Mouse (Mus musculus) forebrain, embryonic 14.5 days (tissue): ENCODE results near the gene Atxn7l1. TPM values are rescaled to one million over a fixed set of nuclear protein-coding genes. Genes with fewer than 3 reads are reported as not detected.
A peak's percentile ranks its signal among the peaks of the same experiment; 100 is the strongest.

ENCODE experiments used
- ATAC-seq: fragments of 200-750 bp; cut with Nextera tagmentation; 2 replicates; pipeline ENCODE4 v1.8.0; 2017; ENCODE audit warnings: mild to moderate bottlenecking, moderate library complexity
- DNase-seq: peaks from one replicate; pipeline ENCODE4 v3.0.0-alpha.2; 2015; ENCODE audit warnings: low spot score
- H3K27ac ChIP-seq: fragments of 300-500 bp; sonication (generic); 2 replicates; pipeline ENCODE4 v1.5.1; 2014; ENCODE audit warnings: low read depth, mild to moderate bottlenecking, control low read depth, low read length, moderate library complexity
- H3K27me3 ChIP-seq: fragments of 300-500 bp; sonication (generic); replicated peaks from 2 replicates; pipeline ENCODE4 v1.6.1; 2014; ENCODE audit warnings: low read length, control low read depth, mixed read lengths; ENCODE audit not compliant: control insufficient read depth, insufficient read depth
- H3K36me3 ChIP-seq: fragments of 300-500 bp; sonication (generic); 2 replicates; pipeline ENCODE4 v1.6.1; 2014; ENCODE audit warnings: low read length, control low read depth; ENCODE audit not compliant: control insufficient read depth, insufficient read depth
- H3K4me1 ChIP-seq: fragments of 300-500 bp; sonication (generic); 2 replicates; pipeline ENCODE4 v1.6.1; 2014; ENCODE audit warnings: antibody characterized with exemption, low read length, control low read depth; ENCODE audit not compliant: control insufficient read depth, insufficient read depth
- H3K4me2 ChIP-seq: fragments of 300-500 bp; sonication (generic); 2 replicates; pipeline ENCODE4 v1.6.1; 2014; ENCODE audit warnings: mild to moderate bottlenecking, control low read depth, low read length
- H3K4me3 ChIP-seq: fragments of 300-500 bp; sonication (generic); 2 replicates; pipeline ENCODE4 v1.5.1; 2014; ENCODE audit warnings: low read depth, low read length, control low read depth
- H3K9ac ChIP-seq: fragments of 300-500 bp; sonication (generic); 2 replicates; pipeline ENCODE4 v1.6.1; 2014; ENCODE audit warnings: mild to moderate bottlenecking, low read length, control low read depth, moderate library complexity
- H3K9me3 ChIP-seq: fragments of 300-500 bp; sonication (generic); replicated peaks from 2 replicates; pipeline ENCODE4 v1.6.1; 2016; ENCODE audit warnings: low read length, control low read depth, mixed read lengths; ENCODE audit not compliant: control insufficient read depth
- WGBS: fragments of 180-500 bp; shearing (Covaris S2); extraction: QIAGEN DNeasy Blood & Tissue Kit; methylation state at CpG from one replicate; pipeline ENCODE4 v1.1.7; 2014; 5-methylcytosine and 5-hydroxymethylcytosine counted together
- polyA plus RNA-seq: library from polyadenylated mRNA; unstranded; fragments of >200 nt; fragmentation: Nextera tagmentation; extraction: Ambion mirVana; gene quantifications from 2 replicates; pipeline ENCODE4 v1.2.1, GENCODE M21; 2014

Atxn7l1 gene
- polyA plus RNA-seq, 1 experiment from 2014 or later: 18.1 TPM

GRCm38 (mm10) chr12:33242679-33243078 lies 95.2 kb downstream of the Atxn7l1 start:
- H3K4me3 ChIP-seq: no peak overlapping the region
- DNase-seq (no peak), ATAC-seq (no peak)
- H3K27ac ChIP-seq: no peak overlapping the region
- H3K36me3 ChIP-seq: no peaks in the 10 kb centered on the region
- 86% methylated on average over 8 of the region's 8 CpGs for WGBS
- H3K4me1 ChIP-seq: peaks cover 17% of the 10 kb centered on the region
- no peaks in the 10 kb centered on the region for H3K9me3 ChIP-seq
- H3K9ac ChIP-seq: no peak overlapping the region
- H3K4me2 ChIP-seq: no peak overlapping the region
- no peaks in the 10 kb centered on the region for H3K27me3 ChIP-seq

DNA sequence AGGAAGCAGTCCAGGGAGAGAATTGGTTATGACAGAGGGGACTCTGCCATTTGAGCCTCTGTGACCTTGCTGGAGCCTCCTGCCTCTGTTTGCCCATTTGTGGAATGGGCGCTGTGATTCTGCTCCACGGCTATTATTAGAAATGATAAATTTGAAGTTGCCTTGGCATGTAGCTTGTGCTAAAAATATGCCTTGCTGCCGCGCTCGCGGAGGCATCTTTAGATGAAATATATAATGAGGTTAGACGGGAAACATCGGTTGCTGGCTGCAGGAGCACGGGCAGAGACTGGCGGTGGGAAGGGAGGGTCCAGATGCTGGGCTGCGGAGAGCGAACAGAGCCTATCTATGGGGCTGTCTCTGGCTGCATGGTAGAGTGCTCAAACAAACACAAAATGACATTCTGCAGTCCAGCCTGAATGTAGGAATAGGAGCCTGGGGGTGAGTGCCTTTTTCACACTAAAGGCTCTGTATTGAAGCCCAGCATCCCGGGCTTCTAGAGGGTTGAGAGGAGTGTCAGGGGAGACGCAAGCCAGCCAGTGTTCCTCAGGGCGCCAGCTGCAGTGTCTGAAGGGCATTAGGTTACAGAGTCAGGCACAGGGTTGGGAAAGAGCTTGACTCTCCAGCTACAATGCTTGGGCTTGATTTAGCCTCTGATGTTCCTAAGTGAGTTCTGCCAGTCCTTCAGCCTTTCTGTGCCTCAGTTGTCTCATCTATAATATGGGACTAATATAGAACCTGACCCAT lies 96.8 kb downstream of the Atxn7l1 start:
- H3K4me1 ChIP-seq: peaks cover 17% of the 10 kb centered on the region
- 82% methylated on average over 15 of the region's 15 CpGs for WGBS
- H3K27ac ChIP-seq: no peak overlapping the region
- DNase-seq (no peak), ATAC-seq (no peak)
- no peaks in the 10 kb centered on the region for H3K9me3 ChIP-seq
- H3K27me3 ChIP-seq: no peaks in the 10 kb centered on the region
- H3K9ac ChIP-seq: no peak overlapping the region
- H3K4me2 ChIP-seq: no peak overlapping the region
- no peaks in the 10 kb centered on the region for H3K36me3 ChIP-seq
- no peak overlapping the region for H3K4me3 ChIP-seq

- 83% methylated on average over 4 of the region's 4 CpGs for WGBS
- ATAC-seq (peak; percentile 38; the same call in 1 of the 2 replicates), DNase-seq (peak; percentile 68)
- no peaks in the 10 kb centered on the region for H3K9me3 ChIP-seq
- peaks cover 17% of the 10 kb centered on the region for H3K4me1 ChIP-seq
- H3K9ac ChIP-seq: no peak overlapping the region
- H3K27ac ChIP-seq: peak overlapping the region; percentile 56; the same call in 1 of the 2 replicates
- no peak overlapping the region for H3K4me3 ChIP-seq
- no peaks in the 10 kb centered on the region for H3K27me3 ChIP-seq
- no peak overlapping the region for H3K4me2 ChIP-seq
- H3K36me3 ChIP-seq: peaks cover 4% of the 10 kb centered on the region; the same call in 1 of the 2 replicates
These were observed 98.0 kb downstream of the Atxn7l1 start for GRCm38 (mm10) chr12:33245455-33245854.

DNA sequence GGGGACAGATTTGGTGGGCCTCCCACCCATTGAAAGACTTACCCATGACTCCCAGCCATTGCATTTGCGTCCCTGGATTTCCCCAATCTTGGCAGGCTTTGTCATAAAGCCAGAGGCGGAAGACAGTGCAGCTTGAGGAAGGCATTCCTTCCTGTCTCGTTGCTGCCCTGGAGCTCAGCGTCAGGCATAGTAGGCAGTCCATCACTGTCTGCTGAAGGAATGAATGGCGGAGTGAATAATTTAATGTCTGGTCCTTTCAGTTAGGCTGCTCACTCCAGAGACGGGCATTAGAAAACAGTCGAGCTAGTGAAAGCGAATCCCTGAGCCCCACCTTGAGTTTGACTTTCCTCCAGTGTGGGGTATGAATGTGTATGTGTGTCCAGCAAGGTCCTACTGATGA lies 99.4 kb downstream of the Atxn7l1 start:
- Histone ChIP-seq H3K9me3 (no peaks in the 10 kb centered on the region), H3K4me1 (peaks cover 17% of the 10 kb centered on the region), H3K9ac (no peak overlapping the region), H3K27me3 (no peaks in the 10 kb centered on the region), H3K4me3 (no peak overlapping the region), H3K4me2 (no peak overlapping the region), H3K27ac (no peak overlapping the region), H3K36me3 (peaks cover 4% of the 10 kb centered on the region; the same call in 1 of the 2 replicates)
- no peak for DNase-seq
- no peak for ATAC-seq
- WGBS: 67% methylated on average over 8 of the region's 8 CpGs

DNA sequence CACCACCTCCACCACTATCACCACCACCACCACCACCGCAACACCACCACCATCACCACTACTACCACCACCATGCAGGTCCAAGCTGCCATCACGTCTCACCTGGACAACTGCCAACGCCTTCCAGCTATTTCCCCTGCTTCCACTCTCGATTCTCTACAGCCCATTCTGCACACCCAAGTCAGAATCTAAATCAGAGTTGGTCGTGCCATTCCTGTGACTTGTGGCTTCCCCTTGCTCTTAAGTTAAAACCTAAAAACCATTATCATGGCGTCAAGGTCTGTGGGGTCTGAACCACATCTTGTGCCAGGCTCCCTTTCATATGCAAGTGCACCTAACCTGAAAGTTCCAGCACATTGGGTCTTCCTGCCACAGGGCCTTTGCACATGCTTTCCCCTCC lies 102.7 kb downstream of the Atxn7l1 start:
- H3K4me1 ChIP-seq: peaks cover 18% of the 10 kb centered on the region
- H3K27me3 ChIP-seq: no peaks in the 10 kb centered on the region
- DNase-seq: no peak
- no peak overlapping the region for H3K27ac ChIP-seq
- peaks cover 4% of the 10 kb centered on the region; the same call in 1 of the 2 replicates for H3K36me3 ChIP-seq
- no peak overlapping the region for H3K9ac ChIP-seq
- no peaks in the 10 kb centered on the region for H3K9me3 ChIP-seq
- H3K4me3 ChIP-seq: no peak overlapping the region
- no peak for ATAC-seq
- H3K4me2 ChIP-seq: no peak overlapping the region
- WGBS: 88% methylated on average over 5 of the region's 6 CpGs

DNA sequence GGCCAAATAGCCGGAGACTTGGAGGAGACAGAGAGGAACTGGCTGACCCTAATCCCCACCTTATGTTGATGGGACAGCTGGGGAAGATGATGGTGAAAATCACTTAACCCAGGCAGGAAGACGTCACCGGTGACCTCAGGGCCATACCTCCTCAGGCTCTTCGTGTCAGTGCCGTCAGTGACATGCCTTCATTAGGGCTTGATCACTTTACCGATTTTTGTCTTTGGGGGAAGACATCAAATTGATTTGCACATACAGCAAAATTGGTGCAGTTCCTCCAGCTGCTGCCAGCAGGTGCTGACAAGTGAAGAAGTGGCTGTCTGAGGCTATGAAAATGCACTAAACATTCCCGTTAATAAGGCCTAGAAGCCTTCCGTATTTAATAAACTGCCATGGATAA lies 103.9 kb downstream of the Atxn7l1 start:
- Histone ChIP-seq H3K4me1 (peaks cover 8% of the 10 kb centered on the region; the same call in 1 of the 2 replicates), H3K36me3 (peaks cover 4% of the 10 kb centered on the region; the same call in 1 of the 2 replicates), H3K4me3 (no peak overlapping the region), H3K9me3 (no peaks in the 10 kb centered on the region), H3K4me2 (no peak overlapping the region), H3K27me3 (no peaks in the 10 kb centered on the region), H3K27ac (no peak overlapping the region), H3K9ac (no peak overlapping the region)
- WGBS: 72% methylated on average over 8 of the region's 8 CpGs
- DNase-seq: no peak
- no peak for ATAC-seq

DNA sequence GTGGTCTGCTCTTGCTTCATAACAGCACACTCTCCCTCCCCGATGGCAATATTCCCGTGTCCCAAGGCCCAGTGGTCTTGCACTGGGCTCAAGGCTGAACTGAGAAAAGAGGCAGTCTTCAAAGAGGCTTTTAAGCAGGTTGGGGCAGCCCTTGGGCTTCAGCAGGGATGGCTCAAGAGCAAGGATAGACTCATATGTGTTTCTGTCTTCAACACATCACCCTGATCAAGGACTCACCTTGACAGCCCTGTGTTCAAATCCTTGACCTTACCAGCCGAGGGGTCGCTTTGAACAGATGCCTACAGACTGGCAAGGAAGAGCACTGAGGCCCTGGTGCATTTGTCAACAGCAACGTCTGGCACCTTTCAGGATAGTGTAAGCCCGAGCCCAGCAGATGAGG lies 105.1 kb downstream of the Atxn7l1 start:
- peaks cover 3% of the 10 kb centered on the region; the same call in 1 of the 2 replicates for H3K4me1 ChIP-seq
- no peak overlapping the region for H3K4me2 ChIP-seq
- ATAC-seq (no peak), DNase-seq (no peak)
- peaks cover 4% of the 10 kb centered on the region; the same call in 1 of the 2 replicates for H3K36me3 ChIP-seq
- H3K4me3 ChIP-seq: no peak overlapping the region
- no peak overlapping the region for H3K9ac ChIP-seq
- 84% methylated on average over 6 of the region's 6 CpGs for WGBS
- H3K9me3 ChIP-seq: no peaks in the 10 kb centered on the region
- no peaks in the 10 kb centered on the region for H3K27me3 ChIP-seq
- H3K27ac ChIP-seq: no peak overlapping the region

GRCm38 (mm10) chr12:33253206-33253605 lies 105.7 kb downstream of the Atxn7l1 start:
- Histone ChIP-seq H3K4me3 (no peak overlapping the region), H3K36me3 (peaks cover 4% of the 10 kb centered on the region; the same call in 1 of the 2 replicates), H3K9me3 (no peaks in the 10 kb centered on the region), H3K4me1 (peaks cover 3% of the 10 kb centered on the region; the same call in 1 of the 2 replicates), H3K4me2 (no peak overlapping the region), H3K27ac (no peak overlapping the region), H3K27me3 (no peaks in the 10 kb centered on the region), H3K9ac (no peak overlapping the region)
- ATAC-seq: 0 out of 2 replicates have a peak, but pooled peaks have one; percentile 7
- no peak for DNase-seq
- 42% methylated on average over 9 of the region's 9 CpGs for WGBS

GRCm38 (mm10) chr12:33255256-33255655 lies 107.8 kb downstream of the Atxn7l1 start:
- H3K9ac ChIP-seq: no peak overlapping the region
- WGBS: 90% methylated on average over 2 of the region's 2 CpGs
- peaks cover 3% of the 10 kb centered on the region; the same call in 1 of the 2 replicates for H3K4me1 ChIP-seq
- H3K27me3 ChIP-seq: no peaks in the 10 kb centered on the region
- DNase-seq (no peak), ATAC-seq (no peak)
- H3K27ac ChIP-seq: no peak overlapping the region
- peaks cover 2% of the 10 kb centered on the region; the same call in 1 of the 2 replicates for H3K36me3 ChIP-seq
- no peaks in the 10 kb centered on the region for H3K9me3 ChIP-seq
- no peak overlapping the region for H3K4me3 ChIP-seq
- H3K4me2 ChIP-seq: no peak overlapping the region
